Mouse (Mus musculus) layer of hippocampus, postnatal 25 days (tissue): ENCODE measurements at regions not wholly inside any gene's neighbourhood (a gene's known extent, or its start where the extent isn't known, plus 50 kb on each side); places are given as distances from the start of the nearest gene placed in this dataset.

Source experiments
- DNase-seq, 2 experiments: peaks; one replicate each; pipeline ENCODE4 v3.0.0; 2022; ENCODE audit warnings: mixed read lengths in 2 of 2, low spot score in 1 of 2; ENCODE audit errors: extremely low spot score in 1 of 2

DNA sequence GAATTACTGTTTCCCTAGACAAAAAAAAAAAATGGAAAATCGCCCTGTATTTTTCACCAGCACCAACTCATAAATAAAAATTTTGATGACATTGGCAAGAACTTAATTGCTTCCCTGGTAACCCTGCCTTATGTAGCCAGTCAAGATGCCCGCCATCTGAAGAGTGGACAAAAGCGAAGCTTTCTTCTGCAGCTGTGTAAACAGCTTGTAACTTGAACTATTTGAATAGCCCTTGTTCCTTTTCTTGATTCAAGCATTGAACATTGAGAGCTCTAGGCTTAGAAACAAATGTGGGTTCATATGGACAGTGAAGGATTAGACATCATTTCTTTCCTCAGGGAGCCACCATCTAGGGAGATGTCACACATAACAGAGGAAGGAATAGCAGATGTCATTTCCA lies 52.9 kb upstream of the Arhgap24 start:
- DNase-seq: no peak
